Mouse (Mus musculus): Measurements from ENCODE around the gene Gcdh. TPM values are rescaled to one million over a fixed set of nuclear protein-coding genes. Genes with fewer than 3 reads are reported as not detected.
A peak's percentile ranks its signal among the peaks of the same experiment; 100 is the strongest.

Gcdh gene
- polyA plus RNA-seq, 1 experiment from 2014 or later: 42.1 TPM

DNA sequence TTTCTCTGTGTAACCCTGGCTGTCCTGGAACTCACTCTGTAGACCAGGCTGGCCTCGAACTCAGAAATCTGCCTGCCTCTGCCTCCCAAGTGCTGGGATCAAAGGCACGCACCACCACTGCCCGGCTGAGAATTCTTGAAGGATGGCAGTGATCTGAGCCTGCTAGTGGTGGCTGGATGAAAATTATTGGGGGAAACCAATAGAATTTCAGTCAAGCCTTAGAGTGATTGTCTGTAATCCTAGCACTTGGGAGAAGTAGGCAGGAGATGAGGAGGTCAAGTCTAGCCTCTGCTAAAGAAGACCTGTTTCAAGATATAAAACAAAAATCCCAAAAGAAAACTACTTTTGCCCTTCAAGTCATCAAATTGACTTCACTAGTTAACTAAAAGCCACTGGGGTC is 37.3 kb downstream of the Gcdh start:
- no peak overlapping the region for H3K9ac ChIP-seq
- peaks cover 28% of the 10 kb centered on the region for H3K36me3 ChIP-seq
- H3K4me2 ChIP-seq (replicated peaks): no peak overlapping the region
- H3K27me3 ChIP-seq: no peaks in the 10 kb centered on the region
- H3K4me1 ChIP-seq: peaks cover 13% of the 10 kb centered on the region
- 92% methylated on average over 3 of the region's 3 CpGs for WGBS
- no peaks in the 10 kb centered on the region for H3K9me3 ChIP-seq
- no peak overlapping the region for H3K27ac ChIP-seq
- no peak for ATAC-seq (ENCODE audit: low FRiP score, low read depth)
- H3K4me3 ChIP-seq: peak overlapping the region; percentile 89; the same call in 1 of the 2 replicates

DNA sequence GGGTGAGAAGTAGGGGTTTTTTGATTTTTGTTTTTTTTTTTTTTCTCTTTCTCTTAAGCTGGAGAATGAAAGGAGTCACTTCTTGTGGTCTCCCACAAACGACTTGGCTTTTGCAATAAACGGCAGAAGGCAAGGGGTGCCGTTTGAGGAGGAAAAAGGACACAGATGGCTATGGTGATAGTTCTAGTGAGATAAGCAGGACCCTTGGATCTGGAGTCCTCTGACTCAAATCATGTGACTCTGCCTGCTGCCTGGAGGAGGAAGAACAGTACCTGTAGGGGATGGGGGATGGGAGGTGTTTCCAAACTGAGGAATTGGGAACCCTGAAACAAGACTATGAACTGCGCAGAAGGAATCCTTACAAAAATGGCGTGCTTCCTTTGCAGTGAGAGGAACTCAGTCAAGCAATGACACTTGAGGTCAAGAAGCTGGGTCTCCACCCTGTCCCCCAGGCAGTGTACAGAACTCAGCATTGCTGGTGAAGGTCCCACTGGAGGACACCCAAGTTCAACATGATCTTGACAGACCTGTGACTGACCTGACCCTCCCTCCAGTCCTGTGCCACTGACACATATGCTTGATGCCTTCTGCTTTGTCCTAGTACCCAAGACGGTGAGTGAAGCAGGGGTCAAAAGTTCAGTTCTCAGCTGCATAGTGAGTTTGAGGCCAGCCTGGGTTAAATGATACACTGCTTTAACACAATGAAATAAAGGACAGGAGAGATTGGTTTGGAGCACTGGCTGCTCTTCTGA is 45.9 kb downstream of the Gcdh start:
- Histone ChIP-seq H3K27me3 (no peaks in the 10 kb centered on the region), H3K4me1 (peaks cover 35% of the 10 kb centered on the region), H3K9ac (peak overlapping the region; percentile 73), H3K36me3 (peaks cover 25% of the 10 kb centered on the region), H3K27ac (peak overlapping the region; percentile 77; the same call in 1 of the 2 replicates), H3K9me3 (no peaks in the 10 kb centered on the region), H3K4me2 (replicated peaks) (peak overlapping the region; percentile 77), H3K4me3 (peak overlapping the region; percentile 98)
- ATAC-seq (ENCODE audit: low FRiP score, low read depth): no peak
- 45% methylated on average over 6 of the region's 6 CpGs for WGBS

DNA sequence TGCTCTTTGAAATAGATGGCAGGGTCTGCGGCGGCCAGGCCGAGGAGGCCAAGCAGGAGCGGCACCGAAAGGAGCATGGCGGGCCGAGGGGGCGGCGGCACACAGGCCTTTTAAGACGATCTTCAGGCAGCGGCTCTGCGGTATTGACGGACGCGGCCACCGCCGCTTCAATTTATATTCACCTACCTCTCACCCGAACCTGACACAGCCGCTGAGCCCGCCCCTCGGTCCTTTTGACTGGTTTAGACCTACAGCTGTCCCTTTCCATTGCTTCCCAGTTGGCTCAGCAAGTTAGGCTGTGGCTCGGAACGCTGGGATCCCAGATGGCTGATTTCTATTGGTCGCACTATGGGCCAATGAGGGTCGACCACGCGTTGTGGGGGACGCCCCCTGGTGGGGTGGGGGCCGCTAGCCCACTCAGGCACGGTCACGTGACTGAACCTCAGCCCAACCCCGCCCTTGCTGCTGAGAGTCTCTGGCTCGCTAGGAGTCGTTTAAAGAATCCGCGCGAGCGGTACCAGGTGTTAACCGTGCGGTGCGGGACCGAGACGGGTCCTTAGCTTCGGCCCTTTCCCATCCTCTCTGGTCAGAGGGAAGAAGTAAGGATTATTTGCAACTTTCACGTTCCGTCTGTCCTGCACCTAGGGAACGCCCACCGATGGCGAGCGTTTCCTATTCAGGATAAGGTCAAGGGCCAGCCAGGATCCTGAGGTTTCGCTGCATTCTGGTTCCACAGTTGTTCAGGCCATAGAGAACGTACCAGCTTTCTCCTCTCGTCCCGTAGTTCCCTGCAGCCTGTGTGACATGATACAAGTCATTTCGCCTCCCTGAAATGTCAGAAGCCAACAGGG is 46.8 kb downstream of the Gcdh start, which contains the start of gene Calr:
TSS of gene Calr (minus strand) at position 213 of the 851 bp plus-strand sequence.
- peak within 1 kb of the TSS; percentile 98 for H3K4me3 ChIP-seq
- H3K4me1 ChIP-seq: peaks cover 39% of the 10 kb centered on the region
- peaks cover 34% of the 10 kb centered on the region for H3K36me3 ChIP-seq
- no peaks in the 10 kb centered on the region for H3K9me3 ChIP-seq
- under 1% methylated on average over 55 of the region's 55 CpGs for WGBS
- H3K9ac ChIP-seq: peak within 1 kb of the TSS; percentile 98
- peak within 1 kb of the TSS; percentile 88 for H3K4me2 ChIP-seq (replicated peaks)
- H3K27ac ChIP-seq: peak within 1 kb of the TSS; percentile 81; the same call in 1 of the 2 replicates
- H3K27me3 ChIP-seq: no peaks in the 10 kb centered on the region
- peak; percentile 100 for ATAC-seq (ENCODE audit: low FRiP score, low read depth)

DNA sequence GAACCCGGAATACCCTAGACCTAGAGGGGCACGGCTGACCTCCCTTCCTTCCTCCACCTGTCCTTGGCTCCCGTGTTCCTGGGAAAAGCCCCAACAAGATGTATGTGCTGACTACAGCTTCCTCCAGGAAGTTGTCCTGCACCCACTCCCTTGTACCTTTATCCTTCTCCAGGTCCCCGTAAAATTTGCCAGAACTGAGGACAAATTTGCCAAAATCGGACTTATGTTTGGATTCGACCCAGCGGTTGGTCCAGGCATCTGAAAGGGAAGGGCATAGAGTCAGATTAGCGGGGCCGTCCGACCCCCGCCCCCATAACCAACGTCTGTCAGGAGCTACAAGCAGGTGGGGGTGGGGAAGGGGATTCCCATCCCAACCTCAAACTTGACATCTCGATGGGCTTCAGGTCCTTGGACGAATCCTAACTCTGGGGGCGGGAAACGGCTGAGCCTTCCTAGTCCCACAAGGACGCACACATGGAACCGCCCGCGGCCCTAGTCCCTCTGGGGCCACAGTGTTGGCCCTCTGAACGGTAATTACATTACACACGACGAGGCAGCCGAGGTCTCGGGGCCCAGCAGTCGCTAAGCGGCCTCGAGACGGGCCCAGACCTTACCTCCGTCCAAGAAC is 47.5 kb downstream of the Gcdh start:
- ATAC-seq (ENCODE audit: low FRiP score, low read depth): peak; percentile 7
- WGBS: under 1% methylated on average over 30 of the region's 30 CpGs
- peak overlapping the region; percentile 81; the same call in 1 of the 2 replicates for H3K27ac ChIP-seq
- H3K36me3 ChIP-seq: peaks cover 41% of the 10 kb centered on the region
- peaks cover 42% of the 10 kb centered on the region for H3K4me1 ChIP-seq
- no peaks in the 10 kb centered on the region for H3K27me3 ChIP-seq
- peak overlapping the region; percentile 98 for H3K4me3 ChIP-seq
- peak overlapping the region; percentile 98 for H3K9ac ChIP-seq
- peak overlapping the region; percentile 88 for H3K4me2 ChIP-seq (replicated peaks)
- no peaks in the 10 kb centered on the region for H3K9me3 ChIP-seq

DNA sequence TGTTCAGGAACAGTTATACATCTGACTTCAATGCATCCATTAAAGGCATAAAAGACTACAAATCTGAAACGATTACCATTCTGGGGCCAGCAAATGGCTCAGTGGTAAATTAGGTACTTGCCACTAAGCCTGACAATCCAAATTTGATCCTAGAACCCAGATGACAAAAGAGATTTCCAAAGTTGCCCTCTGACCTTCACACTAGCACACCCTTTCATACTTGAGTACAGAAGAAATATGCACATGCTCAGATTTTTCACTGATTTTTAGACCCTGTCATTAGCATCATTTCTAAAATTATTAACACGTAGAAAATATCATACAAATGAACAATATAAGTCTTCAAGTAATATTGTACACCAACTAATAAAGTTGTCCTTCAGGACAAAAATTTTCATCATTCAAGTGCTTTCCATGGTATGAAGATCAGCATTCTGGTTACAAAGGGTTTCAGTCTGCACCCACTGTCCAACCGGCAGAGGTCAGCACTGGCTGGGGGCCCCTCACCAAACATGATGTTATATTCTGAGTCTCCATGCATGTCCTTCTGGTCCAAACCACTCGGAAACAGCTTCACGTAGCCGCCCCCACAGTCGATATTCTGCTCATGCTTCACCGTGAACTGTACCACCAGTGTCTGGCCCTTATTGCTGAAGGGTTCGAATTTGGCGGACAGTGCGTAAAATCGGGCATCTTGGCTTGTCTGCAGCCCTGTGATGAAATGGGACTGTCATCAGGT is 48.2 kb downstream of the Gcdh start:
- no peak for ATAC-seq (ENCODE audit: low FRiP score, low read depth)
- H3K4me3 ChIP-seq: peak overlapping the region; percentile 98
- peak overlapping the region; percentile 88 for H3K4me2 ChIP-seq (replicated peaks)
- no peak overlapping the region; the same call in 1 of the 2 replicates for H3K27ac ChIP-seq
- peaks cover 43% of the 10 kb centered on the region for H3K36me3 ChIP-seq
- peaks cover 44% of the 10 kb centered on the region for H3K4me1 ChIP-seq
- peak overlapping the region; percentile 98 for H3K9ac ChIP-seq
- H3K27me3 ChIP-seq: no peaks in the 10 kb centered on the region
- 12% methylated on average over 12 of the region's 12 CpGs for WGBS
- no peaks in the 10 kb centered on the region for H3K9me3 ChIP-seq

DNA sequence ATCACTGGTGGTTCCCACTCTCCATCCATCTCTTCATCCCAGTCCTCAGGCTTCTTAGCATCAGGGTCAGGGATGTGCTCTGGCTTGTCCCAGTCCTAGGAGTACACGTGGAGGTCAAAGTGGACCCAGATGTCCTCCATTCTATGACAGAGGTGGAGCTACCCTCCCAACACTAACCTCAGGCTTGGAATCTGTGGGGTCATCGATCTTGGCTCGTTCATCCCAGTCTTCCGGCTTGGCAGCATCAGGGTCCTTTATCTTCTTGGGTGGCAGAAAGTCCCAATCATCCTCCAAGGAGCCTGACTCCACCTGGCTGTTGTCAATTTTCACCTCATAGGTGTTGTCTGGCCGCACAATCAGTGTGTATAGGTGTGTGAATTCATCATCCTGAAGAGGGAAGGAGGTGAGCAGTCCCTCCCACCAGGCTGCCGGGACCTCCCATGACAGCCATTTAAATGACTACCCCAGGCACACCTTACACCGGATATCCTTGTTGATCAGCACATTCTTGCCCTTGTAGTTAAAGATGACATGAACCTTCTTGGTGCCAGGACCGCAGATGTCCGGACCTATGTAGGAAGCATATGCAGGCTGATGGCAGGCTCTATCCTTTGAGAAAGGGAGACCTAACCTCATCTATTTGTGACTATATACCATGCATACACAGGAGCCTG is 49.2 kb downstream of the Gcdh start:
- Histone ChIP-seq H3K4me3 (peak overlapping the region; percentile 98), H3K27me3 (no peaks in the 10 kb centered on the region), H3K4me2 (replicated peaks) (peak overlapping the region; percentile 88), H3K9ac (peak overlapping the region; percentile 98), H3K4me1 (peaks cover 47% of the 10 kb centered on the region), H3K9me3 (no peaks in the 10 kb centered on the region), H3K27ac (no peak overlapping the region; the same call in 1 of the 2 replicates), H3K36me3 (peaks cover 43% of the 10 kb centered on the region)
- no peak for ATAC-seq (ENCODE audit: low FRiP score, low read depth)
- WGBS: 85% methylated on average over 9 of the region's 9 CpGs

DNA sequence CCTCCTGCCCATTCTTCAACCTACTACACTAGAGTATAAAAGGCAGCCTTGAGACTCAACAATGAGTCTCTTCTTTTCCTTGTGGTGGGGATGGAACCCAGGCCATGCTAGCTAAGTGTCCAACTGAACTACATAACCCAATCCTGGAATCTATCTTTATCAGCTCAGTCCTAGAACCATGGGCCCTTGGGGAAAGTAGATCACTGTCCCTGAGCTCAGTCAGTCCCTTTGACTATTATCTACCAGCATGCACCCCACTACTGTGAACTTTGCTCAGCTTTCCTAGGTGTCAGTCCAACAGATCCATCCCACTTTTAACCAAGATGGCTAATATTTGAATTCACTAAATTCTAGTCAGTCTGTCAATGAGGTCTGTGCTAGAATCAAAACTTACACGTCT is 52.2 kb downstream of the Gcdh start:
- Histone ChIP-seq H3K27me3 (no peaks in the 10 kb centered on the region), H3K4me1 (peaks cover 67% of the 10 kb centered on the region)
- 75% methylated on average over 1 of the region's 1 CpGs for WGBS

DNA sequence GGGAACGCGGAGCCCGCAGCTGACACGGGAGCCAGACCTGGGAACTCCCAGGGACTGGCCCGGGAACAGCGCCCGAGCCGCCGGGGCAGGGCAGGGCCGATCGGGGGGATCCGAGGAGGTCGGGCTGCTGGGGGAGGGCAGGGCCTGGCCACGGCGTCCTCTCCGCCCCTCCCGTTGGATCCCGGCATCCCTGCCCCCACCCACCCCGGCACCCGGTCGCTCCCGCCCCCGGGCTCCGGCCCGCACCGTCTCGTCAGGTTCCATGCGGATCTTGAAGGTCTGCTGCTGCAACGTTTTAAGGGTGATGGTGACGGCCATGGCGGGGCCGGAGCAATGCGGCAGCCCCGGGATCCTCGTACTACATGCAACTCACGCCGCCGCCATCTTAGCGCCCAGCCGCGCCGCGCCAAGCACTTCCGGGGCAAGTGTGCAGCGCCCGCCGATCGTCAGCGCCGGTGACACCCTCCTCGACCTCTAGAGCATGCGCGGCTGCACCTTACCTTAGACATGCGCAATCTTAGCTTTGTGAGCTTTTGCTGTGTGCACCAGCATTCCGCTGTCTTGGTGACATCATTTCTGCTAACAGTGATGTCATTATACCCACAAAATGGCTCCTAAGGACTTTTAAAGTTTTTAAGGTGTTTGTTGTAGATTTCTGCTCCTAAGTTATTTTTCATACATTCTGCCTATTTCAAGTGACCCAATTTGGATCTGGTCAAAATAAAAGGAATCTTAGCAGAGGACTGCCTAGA is 53.3 kb downstream of the Gcdh start, which contains the start of gene Rad23a:
TSS of gene Rad23a (minus strand) at position 418 of the 752 bp plus-strand sequence.
- under 1% methylated on average over 49 of the region's 55 CpGs for WGBS
- Histone ChIP-seq H3K27ac (peak within 1 kb of the TSS; percentile 80), H3K27me3 (no peaks in the 10 kb centered on the region), H3K36me3 (peaks cover 82% of the 10 kb centered on the region), H3K4me2 (replicated peaks) (peak within 1 kb of the TSS; percentile 71), H3K9ac (peak within 1 kb of the TSS; percentile 90), H3K4me3 (peak within 1 kb of the TSS; percentile 88), H3K9me3 (no peaks in the 10 kb centered on the region), H3K4me1 (peaks cover 76% of the 10 kb centered on the region)
- ATAC-seq (ENCODE audit: low FRiP score, low read depth): peak; percentile 95

More for the DNA sequence above, 52.2 kb downstream of the Gcdh start:
- Histone ChIP-seq H3K4me2 (replicated peaks) (no peak overlapping the region), H3K27ac (no peak overlapping the region), H3K9ac (no peak overlapping the region), H3K9me3 (no peaks in the 10 kb centered on the region), H3K4me3 (0 out of 2 replicates have a peak overlapping the region, but pooled peaks have one; percentile 1), H3K36me3 (peaks cover 71% of the 10 kb centered on the region)
- no peak for ATAC-seq (ENCODE audit: low FRiP score, low read depth)

DNA sequence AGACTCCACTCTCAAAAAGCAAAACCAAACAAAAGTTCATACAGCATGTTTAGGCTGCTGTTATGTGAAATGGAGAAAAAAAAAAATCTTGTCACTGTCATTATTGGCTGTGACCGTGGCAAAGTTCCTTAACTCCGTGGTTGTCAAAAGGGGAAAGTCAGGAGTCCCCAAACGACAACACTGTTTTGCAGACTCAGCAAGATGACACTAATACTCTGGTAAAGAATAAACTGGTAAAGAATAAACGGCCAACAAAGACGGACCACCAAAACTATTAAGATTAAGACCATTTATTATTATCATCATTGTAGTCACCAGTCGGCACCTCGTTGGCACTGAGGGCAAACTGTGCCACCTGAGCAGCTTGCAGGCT is 53.9 kb downstream of the Gcdh start:
- peaks cover 83% of the 10 kb centered on the region for H3K36me3 ChIP-seq
- no peaks in the 10 kb centered on the region for H3K9me3 ChIP-seq
- H3K4me1 ChIP-seq: peaks cover 75% of the 10 kb centered on the region
- H3K27me3 ChIP-seq: no peaks in the 10 kb centered on the region
- WGBS: 3% methylated on average over 7 of the region's 7 CpGs
- no peak for ATAC-seq (ENCODE audit: low FRiP score, low read depth)
- peak overlapping the region; percentile 71 for H3K4me2 ChIP-seq (replicated peaks)
- peak overlapping the region; percentile 88 for H3K4me3 ChIP-seq
- H3K27ac ChIP-seq: peak overlapping the region; percentile 80
- H3K9ac ChIP-seq: peak overlapping the region; percentile 90

DNA sequence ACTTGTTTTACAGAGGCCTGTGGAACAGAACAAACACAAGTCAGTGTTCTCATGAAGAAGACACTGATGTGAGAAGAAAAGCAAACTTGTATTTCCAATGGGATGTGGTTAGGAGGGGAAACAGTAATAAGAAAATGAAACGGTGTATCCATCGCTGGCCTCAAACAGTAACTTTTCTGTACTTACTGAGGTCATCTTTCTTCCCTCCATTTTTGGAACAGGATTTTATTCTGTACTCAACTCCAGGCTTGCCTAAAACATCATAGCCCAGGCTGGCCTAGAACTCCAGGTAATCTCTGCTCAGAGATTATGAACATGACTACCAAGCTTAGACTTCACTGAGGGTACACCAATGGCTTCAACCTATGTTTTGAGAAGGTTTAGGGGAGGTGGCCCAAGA is 54.3 kb downstream of the Gcdh start:
- H3K4me3 ChIP-seq: peak overlapping the region; percentile 88
- H3K27me3 ChIP-seq: no peaks in the 10 kb centered on the region
- no peak for ATAC-seq (ENCODE audit: low FRiP score, low read depth)
- no peaks in the 10 kb centered on the region for H3K9me3 ChIP-seq
- H3K4me2 ChIP-seq (replicated peaks): peak overlapping the region; percentile 71
- WGBS: 92% methylated on average over 2 of the region's 2 CpGs
- H3K27ac ChIP-seq: no peak overlapping the region; the same call in 1 of the 2 replicates
- H3K4me1 ChIP-seq: peaks cover 75% of the 10 kb centered on the region
- peak overlapping the region; percentile 90 for H3K9ac ChIP-seq
- H3K36me3 ChIP-seq: peaks cover 83% of the 10 kb centered on the region
